Mouse (Mus musculus) MEL (cell line): ENCODE results near the gene Stard5.

Experiments used
- CTCF ChIP-seq, 3 experiments: IDR thresholded peaks in 2 of 3; conservative IDR thresholded peaks in 1 of 3; 2 replicates each; pipeline ENCODE4 v1.5.1; 2011 to 2012; ENCODE audit warnings: low read length in 3 of 3, low read depth in 2 of 3, mild to moderate bottlenecking in 2 of 3, improper control_type of control experiment in 1 of 3, inconsistent platforms in 1 of 3, mixed read lengths in 1 of 3, moderate library complexity in 1 of 3; ENCODE audit not compliant: control insufficient read depth in 1 of 3, insufficient read depth in 1 of 3, poor library complexity in 1 of 3, severe bottlenecking in 1 of 3
- ELF1 ChIP-seq: IDR thresholded peaks from 2 replicates; pipeline ENCODE4 v1.6.1; 2014; ENCODE audit warnings: low read depth, mild to moderate bottlenecking, inconsistent platforms, low read length, improper control_type of control experiment, moderate library complexity
- GATA1 ChIP-seq: IDR thresholded peaks from 2 replicates; pipeline ENCODE4 v1.6.1; 2011; ENCODE audit warnings: low read depth, low read length, improper control_type of control experiment
- MYB ChIP-seq: IDR thresholded peaks from 2 replicates; pipeline ENCODE4 v1.6.1; 2011; ENCODE audit warnings: mild to moderate bottlenecking, low read depth, low read length, improper control_type of control experiment
- NRF1 ChIP-seq: IDR thresholded peaks from 2 replicates; pipeline ENCODE4 v1.6.1; 2014; ENCODE audit warnings: low read depth, mild to moderate bottlenecking, inconsistent platforms, low read length, improper control_type of control experiment, moderate library complexity; ENCODE audit not compliant: poor library complexity, insufficient read depth, severe bottlenecking
- POLR2A ChIP-seq, 2 experiments: IDR thresholded peaks; 2 replicates each; pipeline ENCODE4 v1.6.1; 2011 to 2012; ENCODE audit warnings: low read length in 2 of 2, mild to moderate bottlenecking in 2 of 2, control low read depth in 1 of 2, improper control_type of control experiment in 1 of 2, low read depth in 1 of 2, moderate library complexity in 1 of 2; ENCODE audit not compliant: control insufficient read depth in 1 of 2, insufficient read depth in 1 of 2, poor library complexity in 1 of 2
- POLR2AphosphoS2 ChIP-seq: IDR thresholded peaks from 2 replicates; pipeline ENCODE4 v1.6.1; 2011; ENCODE audit warnings: low read length, improper control_type of control experiment
- TAL1 ChIP-seq: IDR thresholded peaks from 2 replicates; pipeline ENCODE4 v1.6.1; 2012; ENCODE audit warnings: mild to moderate bottlenecking, inconsistent platforms, low read length, moderate library complexity, mixed read lengths
- UBTF ChIP-seq: IDR thresholded peaks from 2 replicates; pipeline ENCODE4 v1.6.1; 2012; ENCODE audit warnings: low read depth, mild to moderate bottlenecking, inconsistent platforms, low read length, improper control_type of control experiment, moderate library complexity, borderline replicate concordance; ENCODE audit not compliant: insufficient read depth

DNA sequence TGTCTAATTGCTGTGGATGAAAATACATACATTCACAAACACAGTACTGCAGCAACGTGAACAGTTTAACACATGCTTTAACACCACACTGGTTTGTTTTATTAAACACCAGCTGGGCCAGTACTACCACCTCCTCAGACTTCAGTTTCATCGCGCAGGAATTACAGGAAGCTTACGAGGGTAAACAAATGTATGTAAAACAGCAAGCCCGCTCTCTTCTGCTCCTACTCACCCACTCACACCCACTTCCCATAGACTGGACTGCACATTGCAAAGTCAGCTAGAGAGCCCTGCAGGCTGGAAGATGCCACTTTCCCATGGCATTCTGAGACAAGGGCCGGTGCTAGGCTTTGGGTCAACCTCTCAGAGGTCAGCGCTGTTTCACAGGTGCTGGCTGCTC, 17.0 kb downstream of the Stard5 start:
- TF ChIP-seq NRF1 (no peak), GATA1 (no peak), MYB (no peak), CTCF (IDR thresholded peaks at IDR 0.05 in 2 of 3, conservative IDR thresholded peaks at IDR 0.05 in 1 of 3; ENCODE audit: control insufficient read depth in 1 of 3, insufficient read depth in 1 of 3, low read depth in 2 of 3, low read length in 3 of 3, poor library complexity in 1 of 3, severe bottlenecking in 1 of 3) (no peak), ELF1 (no peak), POLR2AphosphoS2 (no peak), TAL1 (no peak), POLR2A (IDR thresholded peaks at IDR 0.05; ENCODE audit: control insufficient read depth in 1 of 2, insufficient read depth in 1 of 2, low read depth in 1 of 2, low read length in 2 of 2, poor library complexity in 1 of 2) (no peak), UBTF (no peak)
